Mouse (Mus musculus) liver, embryonic 14.5 days (tissue): ENCODE data around the gene Lbr.

Source experiments
- CTCF ChIP-seq: IDR thresholded peaks from 2 replicates; pipeline ENCODE4 v1.5.1; 2016; ENCODE audit warnings: antibody characterized with exemption, low read depth, control low read depth
- EP300 ChIP-seq: IDR thresholded peaks from 2 replicates; pipeline ENCODE4 v1.6.1; 2016; ENCODE audit warnings: antibody characterized with exemption, low read depth

- TF ChIP-seq EP300 (no peak), CTCF (no peak)
Observed at GRCm38 (mm10) chr1:181811481-181812223, 31.2 kb downstream of the Lbr start.
